Mouse (Mus musculus): ENCODE results near the gene Cer1. TPM values are rescaled to one million over a fixed set of nuclear protein-coding genes. Genes with fewer than 3 reads are reported as not detected.

Gene Cer1
- total and polyA plus RNA-seq, 3 experiments: not detected

DNA sequence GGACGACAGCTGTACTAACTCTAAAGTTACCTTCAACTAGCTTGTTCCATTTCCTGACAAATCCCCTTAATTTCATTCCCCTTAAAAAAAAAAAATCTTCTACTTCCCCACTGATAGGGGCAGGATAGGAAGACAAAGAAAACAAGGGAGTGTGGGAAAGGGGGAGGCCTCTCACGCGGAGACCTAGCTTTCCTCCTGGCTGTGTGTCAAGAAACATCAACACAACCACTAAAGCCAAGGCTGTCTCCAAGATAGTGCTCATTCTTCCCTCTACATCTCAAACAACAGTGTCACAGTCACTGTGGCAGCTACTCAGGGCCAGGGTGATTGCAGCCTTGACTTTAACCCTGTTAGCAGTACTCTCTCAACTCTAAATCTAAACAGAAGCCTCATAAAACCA, 24.4 kb downstream of the Cer1 start:
- Histone ChIP-seq H3K9me3 (replicated peaks; ENCODE audit: insufficient read depth, low read length) (no peaks in the 10 kb centered on the region), H3K79me2 (ENCODE audit: control insufficient read depth, insufficient read depth, low read length, poor library complexity) (peaks cover 6% of the 10 kb centered on the region; the same call in 1 of the 2 replicates), H3K27me3 (ENCODE audit: control insufficient read depth in 1 of 2, insufficient read depth in 2 of 2, low read length in 2 of 2) (no peaks in the 10 kb centered on the region), H3K36me3 (ENCODE audit: control insufficient read depth in 1 of 2, insufficient read depth in 2 of 2, low read length in 2 of 2) (peaks cover 0 to 14% of the 10 kb centered on the region in 2 experiments; a peak in 2 of 4 replicates), H3K4me1 (ENCODE audit: control insufficient read depth in 1 of 2, insufficient read depth in 2 of 2, low read length in 2 of 2) (peaks cover 4 to 8% of the 10 kb centered on the region in 2 experiments; a peak in 2 of 4 replicates), H3K27ac (ENCODE audit: control insufficient read depth, low read depth, low read length) (no peak overlapping the region), H3K9ac (ENCODE audit: control insufficient read depth, low read depth, low read length, poor library complexity, severe bottlenecking) (no peak overlapping the region), H3K4me3 (ENCODE audit: control insufficient read depth in 1 of 2, insufficient read depth in 1 of 2, low read depth in 2 of 2, low read length in 2 of 2) (no peak overlapping the region)
- DNase-seq (ENCODE audit: low read depth, low spot score): peak; percentile 45
- TF ChIP-seq EP300 (IDR thresholded peaks at IDR 0.05; ENCODE audit: low read depth in 1 of 2, low read length in 2 of 2): no peak
- no peak for TF ChIP-seq HCFC1 (IDR thresholded peaks at IDR 0.05; ENCODE audit: low read depth, low read length)
- TF ChIP-seq NELFE (IDR thresholded peaks at IDR 0.05; ENCODE audit: low read depth, low read length): no peak
- TF ChIP-seq ELF1 (IDR thresholded peaks at IDR 0.05; ENCODE audit: low read depth, low read length): no peak
- no peak for TF ChIP-seq MAZ (IDR thresholded peaks at IDR 0.05; ENCODE audit: low read depth, low read length)
- no peak for TF ChIP-seq USF2 (IDR thresholded peaks at IDR 0.05; ENCODE audit: borderline replicate concordance in 1 of 2, insufficient read depth in 1 of 2, low read depth in 1 of 2, low read length in 2 of 2)
- no peak for TF ChIP-seq TBP (IDR thresholded peaks at IDR 0.05; ENCODE audit: low read depth, low read length)
- no peak for TF ChIP-seq MEF2A (IDR thresholded peaks at IDR 0.05; ENCODE audit: extremely low read depth, insufficient replicate concordance, low read depth, low read length, poor library complexity, severe bottlenecking)
- no peak for TF ChIP-seq MXI1 (IDR thresholded peaks at IDR 0.05; ENCODE audit: low read depth, low read length)

DNA sequence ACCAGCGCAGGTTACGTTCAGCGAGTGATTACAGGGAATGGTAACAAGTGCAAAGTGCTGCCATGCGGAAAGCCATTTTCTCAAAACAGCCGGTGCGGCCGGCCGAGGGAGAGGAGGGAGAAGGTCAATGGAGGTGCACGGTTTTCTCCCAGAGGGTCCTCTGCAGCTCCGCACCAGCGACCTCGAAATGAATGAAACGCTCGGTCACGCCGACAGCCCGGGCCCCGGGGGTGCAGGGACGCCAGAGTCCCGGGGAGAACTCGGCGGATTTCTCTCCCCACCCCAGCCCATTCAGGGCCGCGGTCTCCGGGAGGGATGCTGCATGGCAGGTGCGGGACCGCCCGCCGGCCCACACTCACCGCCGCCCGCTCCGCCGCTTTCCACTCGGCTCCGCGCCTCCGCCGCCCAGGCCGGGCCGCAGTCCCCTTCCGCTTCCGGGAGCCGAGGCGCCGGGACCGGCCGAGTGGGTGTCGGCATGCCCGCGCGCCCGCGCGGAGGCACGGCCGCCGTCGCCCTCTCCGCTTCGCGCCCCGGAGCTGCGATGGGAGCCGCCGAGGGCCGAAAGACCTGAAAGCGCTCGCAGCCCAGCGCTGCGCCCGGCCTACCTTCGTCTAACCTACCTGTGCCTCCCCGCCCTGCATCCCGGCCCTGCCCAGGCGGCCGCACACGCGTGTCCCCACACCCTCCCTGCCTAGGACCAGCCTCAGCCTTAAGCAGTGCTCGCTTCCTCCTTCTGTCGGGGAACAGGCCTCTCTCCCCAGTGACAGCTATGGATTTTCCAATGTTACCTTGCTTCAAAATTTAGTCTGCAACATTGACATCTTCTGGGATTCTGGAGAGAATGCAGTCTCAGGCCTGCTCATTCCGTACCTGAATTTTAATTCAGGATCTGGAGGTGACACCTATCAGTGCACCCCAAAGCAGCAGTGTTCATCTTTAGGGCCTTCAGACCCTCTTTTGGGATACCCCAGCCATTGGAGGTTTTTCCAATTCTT, 25.5 kb downstream of the Cer1 start, which contains the start of gene Zdhhc21:
TSS of gene Zdhhc21 (minus strand) at position 828 of the 995 bp plus-strand sequence.
- peaks cover 0 to 14% of the 10 kb centered on the region in 2 experiments; a peak in 2 of 4 replicates for H3K36me3 ChIP-seq (ENCODE audit: control insufficient read depth in 1 of 2, insufficient read depth in 2 of 2, low read length in 2 of 2)
- DNase-seq (ENCODE audit: low read depth, low spot score): peak; percentile 60
- H3K9me3 ChIP-seq (replicated peaks; ENCODE audit: insufficient read depth, low read length): no peaks in the 10 kb centered on the region
- peaks cover 4 to 8% of the 10 kb centered on the region in 2 experiments; a peak in 2 of 4 replicates for H3K4me1 ChIP-seq (ENCODE audit: control insufficient read depth in 1 of 2, insufficient read depth in 2 of 2, low read length in 2 of 2)
- peak within 1 kb of the TSS; percentile 73 to 96 for H3K4me3 ChIP-seq (ENCODE audit: control insufficient read depth in 1 of 2, insufficient read depth in 1 of 2, low read depth in 2 of 2, low read length in 2 of 2)
- peak within 1 kb of the TSS; percentile 11; the same call in 1 of the 2 replicates for H3K27ac ChIP-seq (ENCODE audit: control insufficient read depth, low read depth, low read length)
- H3K79me2 ChIP-seq (ENCODE audit: control insufficient read depth, insufficient read depth, low read length, poor library complexity): peaks cover 7% of the 10 kb centered on the region; the same call in 1 of the 2 replicates
- no peaks in the 10 kb centered on the region for H3K27me3 ChIP-seq (ENCODE audit: control insufficient read depth in 1 of 2, insufficient read depth in 2 of 2, low read length in 2 of 2)
- peak within 1 kb of the TSS; percentile 82 for H3K9ac ChIP-seq (ENCODE audit: control insufficient read depth, low read depth, low read length, poor library complexity, severe bottlenecking)
- TF ChIP-seq POLR2AphosphoS2 (IDR thresholded peaks at IDR 0.05; ENCODE audit: low read length) (no peak; the same call in 1 of the 2 replicates), BHLHE40 (IDR thresholded peaks at IDR 0.05; ENCODE audit: borderline replicate concordance, low read depth, low read length) (no peak), ELF1 (IDR thresholded peaks at IDR 0.05; ENCODE audit: low read depth, low read length) (peak; percentile 80), CHD1 (IDR thresholded peaks at IDR 0.05; ENCODE audit: low read depth, low read length) (no peak), KAT2A (conservative IDR thresholded peaks at IDR 0.05; ENCODE audit: low read depth, low read length) (no peak), RCOR1 (IDR thresholded peaks at IDR 0.05; ENCODE audit: low read depth, low read length) (no peak), TBP (IDR thresholded peaks at IDR 0.05; ENCODE audit: low read depth, low read length) (0 out of 2 replicates have a peak, but pooled peaks have one; percentile 24), ETS1 (IDR thresholded peaks at IDR 0.05; ENCODE audit: low read depth, low read length) (no peak), UBTF (IDR thresholded peaks at IDR 0.05; ENCODE audit: borderline replicate concordance, insufficient read depth, low read depth, low read length) (peak; percentile 79; the same call in 1 of the 2 replicates), SIN3A (IDR thresholded peaks at IDR 0.05; ENCODE audit: low read length) (no peak), USF2 (IDR thresholded peaks at IDR 0.05; ENCODE audit: borderline replicate concordance in 1 of 2, insufficient read depth in 1 of 2, low read depth in 1 of 2, low read length in 2 of 2) (no peak), MAX (IDR thresholded peaks at IDR 0.05; ENCODE audit: low read length) (no peak; the same call in 1 of the 2 replicates), MYC (IDR thresholded peaks at IDR 0.05; ENCODE audit: low read depth, low read length) (0 out of 2 replicates have a peak, but pooled peaks have one; percentile 36), E2F4 (IDR thresholded peaks at IDR 0.05; ENCODE audit: borderline replicate concordance, low read depth, low read length) (no peak), CHD2 (IDR thresholded peaks at IDR 0.05; ENCODE audit: low read length) (no peak), MAZ (IDR thresholded peaks at IDR 0.05; ENCODE audit: low read depth, low read length) (no peak), RAD21 (IDR thresholded peaks at IDR 0.05; ENCODE audit: low read depth, low read length) (no peak), JUND (IDR thresholded peaks at IDR 0.05; ENCODE audit: low read depth, low read length) (no peak), GATA1 (IDR thresholded peaks at IDR 0.05; ENCODE audit: low read depth, low read length) (no peak), MAFK (IDR thresholded peaks at IDR 0.05; ENCODE audit: borderline replicate concordance, low read depth, low read length) (no peak), HCFC1 (IDR thresholded peaks at IDR 0.05; ENCODE audit: low read depth, low read length) (peak; percentile 70), TAL1 (IDR thresholded peaks at IDR 0.05; ENCODE audit: low read length) (no peak), ZMIZ1 (IDR thresholded peaks at IDR 0.05; ENCODE audit: low read depth, low read length) (no peak), NELFE (IDR thresholded peaks at IDR 0.05; ENCODE audit: low read depth, low read length) (peak; percentile 65)
